Mouse (Mus musculus): ENCODE measurements around the gene Ric3. TPM values are rescaled to one million over a fixed set of nuclear protein-coding genes. Genes with fewer than 3 reads are reported as not detected.

Gene Ric3
- polyA plus RNA-seq, 1 experiment from 2014 or later: 1.1 TPM

GRCm38 (mm10) chr7:109012998-109013625 is 70.0 kb downstream of the Ric3 start:
- Histone ChIP-seq H3K36me3 (no peaks in the 10 kb centered on the region), H3K9me3 (replicated peaks) (no peaks in the 10 kb centered on the region), H3K27ac (no peak overlapping the region), H3K27me3 (replicated peaks) (peaks cover 61% of the 10 kb centered on the region), H3K4me3 (no peak overlapping the region), H3K4me2 (no peak overlapping the region), H3K4me1 (no peaks in the 10 kb centered on the region), H3K9ac (no peak overlapping the region)
- ATAC-seq: no peak
- WGBS (ENCODE audit: insufficient replicate concordance): 31% methylated on average over 4 of the region's 4 CpGs

GRCm38 (mm10) chr7:109012575-109012974 is 70.6 kb downstream of the Ric3 start:
- H3K9ac ChIP-seq: no peak overlapping the region
- H3K36me3 ChIP-seq: no peaks in the 10 kb centered on the region
- H3K27ac ChIP-seq: no peak overlapping the region
- no peak overlapping the region for H3K4me2 ChIP-seq
- peaks cover 66% of the 10 kb centered on the region for H3K27me3 ChIP-seq (replicated peaks)
- no peak for ATAC-seq
- no peak overlapping the region for H3K4me3 ChIP-seq
- H3K9me3 ChIP-seq (replicated peaks): no peaks in the 10 kb centered on the region
- 61% methylated on average over 1 of the region's 1 CpGs for WGBS (ENCODE audit: insufficient replicate concordance)
- H3K4me1 ChIP-seq: no peaks in the 10 kb centered on the region

GRCm38 (mm10) chr7:109011596-109012180 is 71.4 kb downstream of the Ric3 start:
- Histone ChIP-seq H3K4me1 (no peaks in the 10 kb centered on the region), H3K27me3 (replicated peaks) (peaks cover 67% of the 10 kb centered on the region), H3K4me2 (no peak overlapping the region), H3K4me3 (no peak overlapping the region), H3K9ac (no peak overlapping the region), H3K27ac (no peak overlapping the region), H3K9me3 (replicated peaks) (no peaks in the 10 kb centered on the region), H3K36me3 (no peaks in the 10 kb centered on the region)
- no peak for ATAC-seq
- 53% methylated on average over 8 of the region's 8 CpGs for WGBS (ENCODE audit: insufficient replicate concordance)

DNA sequence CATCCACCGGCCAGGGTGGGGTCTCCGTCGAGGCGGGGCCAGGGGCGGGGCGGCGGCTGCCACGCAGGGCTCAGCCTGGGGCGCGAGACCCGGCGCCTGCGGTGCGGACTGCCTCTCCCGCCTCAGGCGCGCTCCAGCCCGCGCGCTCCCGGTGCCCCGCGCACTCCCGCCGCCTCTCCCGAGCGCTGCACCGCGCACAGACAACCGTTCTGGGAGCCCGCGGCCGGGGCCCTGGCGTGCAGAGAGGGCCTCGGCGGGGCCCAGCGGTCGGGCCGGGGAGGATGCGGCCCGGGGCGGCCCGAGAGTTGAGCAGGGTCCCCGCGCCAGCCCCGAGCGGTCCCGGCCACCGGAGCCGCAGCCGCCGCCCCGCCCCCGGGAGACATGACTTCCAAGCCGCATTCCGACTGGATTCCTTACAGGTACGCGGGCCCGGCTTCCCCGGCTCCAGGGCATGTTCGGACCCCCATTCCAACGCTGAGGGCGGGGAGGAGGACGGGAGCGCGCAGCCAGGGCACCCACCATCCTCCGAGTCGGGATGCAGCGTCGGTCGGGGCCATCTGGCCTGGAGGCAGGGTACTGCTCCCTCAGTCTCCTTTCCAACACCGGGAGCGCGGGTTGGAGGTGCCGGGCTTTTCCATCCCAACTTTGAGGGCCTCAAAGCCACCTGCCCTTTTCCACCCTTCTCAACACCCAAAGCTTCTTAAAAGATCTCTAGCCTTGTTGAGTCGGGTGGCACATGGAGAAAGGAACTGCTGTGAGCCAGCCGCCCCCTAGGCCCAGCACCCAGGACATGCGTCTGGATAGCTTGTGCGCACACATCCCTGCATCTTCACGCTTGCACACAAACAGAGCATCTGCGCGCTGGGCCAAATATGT is 72.2 kb downstream of the Ric3 start:
- peak overlapping the region; percentile 64 for H3K4me2 ChIP-seq
- H3K4me1 ChIP-seq: no peaks in the 10 kb centered on the region
- no peaks in the 10 kb centered on the region for H3K9me3 ChIP-seq (replicated peaks)
- WGBS (ENCODE audit: insufficient replicate concordance): 5% methylated on average over 44 of the region's 82 CpGs
- H3K27ac ChIP-seq: no peak overlapping the region
- H3K36me3 ChIP-seq: no peaks in the 10 kb centered on the region
- no peak overlapping the region for H3K9ac ChIP-seq
- H3K4me3 ChIP-seq: peak overlapping the region; percentile 45
- H3K27me3 ChIP-seq (replicated peaks): peaks cover 67% of the 10 kb centered on the region
- ATAC-seq: no peak

DNA sequence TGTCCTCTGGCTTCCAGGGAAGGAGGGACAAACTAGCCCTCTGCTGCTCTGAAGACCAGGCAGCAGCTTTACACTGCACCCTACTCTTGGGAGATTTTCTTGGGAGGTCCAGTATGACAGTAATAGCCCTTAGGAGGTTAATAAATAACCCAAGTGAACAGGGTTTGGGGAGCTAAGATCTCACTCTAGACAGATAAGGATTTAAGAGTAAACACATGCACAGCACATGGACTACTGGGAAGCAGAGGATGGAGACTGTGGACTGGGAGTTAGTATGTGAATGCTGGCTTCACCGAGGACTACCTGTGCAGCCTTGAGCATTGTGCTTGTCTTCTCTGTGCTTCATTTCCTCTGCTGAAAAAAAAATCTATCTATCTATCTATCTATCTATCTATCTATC is 73.9 kb downstream of the Ric3 start:
- Histone ChIP-seq H3K4me3 (no peak overlapping the region), H3K27me3 (replicated peaks) (peaks cover 69% of the 10 kb centered on the region), H3K4me1 (no peaks in the 10 kb centered on the region), H3K36me3 (no peaks in the 10 kb centered on the region), H3K9ac (no peak overlapping the region), H3K27ac (no peak overlapping the region), H3K4me2 (no peak overlapping the region), H3K9me3 (replicated peaks) (no peaks in the 10 kb centered on the region)
- no peak for ATAC-seq
- WGBS (ENCODE audit: insufficient replicate concordance): 67% methylated on average over 1 of the region's 1 CpGs

GRCm38 (mm10) chr7:109003653-109004052 is 79.5 kb downstream of the Ric3 start:
- WGBS (ENCODE audit: insufficient replicate concordance): 10% methylated on average over 3 of the region's 3 CpGs
- H3K9ac ChIP-seq: no peak overlapping the region
- no peaks in the 10 kb centered on the region for H3K4me1 ChIP-seq
- H3K4me3 ChIP-seq: no peak overlapping the region
- no peak for ATAC-seq
- no peaks in the 10 kb centered on the region for H3K9me3 ChIP-seq (replicated peaks)
- no peak overlapping the region for H3K4me2 ChIP-seq
- 0 out of 2 replicates have a peak, but pooled peaks cover 15% of the 10 kb centered on the region for H3K27me3 ChIP-seq (replicated peaks)
- no peaks in the 10 kb centered on the region for H3K36me3 ChIP-seq
- H3K27ac ChIP-seq: no peak overlapping the region

- ATAC-seq: no peak
- Histone ChIP-seq H3K9me3 (replicated peaks) (no peaks in the 10 kb centered on the region), H3K36me3 (no peaks in the 10 kb centered on the region), H3K4me3 (no peak overlapping the region), H3K27ac (no peak overlapping the region), H3K4me2 (no peak overlapping the region), H3K27me3 (replicated peaks) (0 out of 2 replicates have a peak, but pooled peaks cover 4% of the 10 kb centered on the region), H3K9ac (no peak overlapping the region), H3K4me1 (no peaks in the 10 kb centered on the region)
- WGBS (ENCODE audit: insufficient replicate concordance): 56% methylated on average over 4 of the region's 4 CpGs
Observed at GRCm38 (mm10) chr7:109001971-109002370, 81.2 kb downstream of the Ric3 start.

- H3K4me2 ChIP-seq: no peak overlapping the region
- no peak overlapping the region for H3K27ac ChIP-seq
- WGBS (ENCODE audit: insufficient replicate concordance): 29% methylated on average over 4 of the region's 4 CpGs
Observed at GRCm38 (mm10) chr7:109000315-109000954, 82.7 kb downstream of the Ric3 start.

DNA sequence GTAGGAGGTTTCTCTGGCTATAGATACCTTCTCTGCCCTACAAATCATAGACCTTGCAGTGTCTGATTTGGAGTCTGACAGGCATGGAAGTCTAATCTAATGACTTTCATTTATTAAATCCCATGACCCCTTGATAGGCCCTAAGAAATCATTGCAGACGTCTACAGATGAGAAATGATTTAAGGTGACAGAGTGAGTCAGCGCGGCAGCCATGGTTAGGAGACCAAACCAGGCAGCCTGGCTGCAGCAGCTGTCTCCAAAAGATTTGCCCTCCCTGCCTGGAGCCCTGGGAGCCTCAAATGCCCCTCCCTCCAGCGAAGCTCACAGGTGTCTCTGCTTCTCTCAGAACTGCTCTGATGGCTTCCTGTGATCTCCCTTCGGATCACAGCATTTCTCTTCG is 87.0 kb downstream of the Ric3 start:
- 58% methylated on average over 6 of the region's 6 CpGs for WGBS (ENCODE audit: insufficient replicate concordance)
- Histone ChIP-seq H3K9ac (no peak overlapping the region), H3K9me3 (replicated peaks) (no peaks in the 10 kb centered on the region), H3K4me1 (no peaks in the 10 kb centered on the region), H3K4me2 (no peak overlapping the region), H3K27me3 (replicated peaks) (no peaks in the 10 kb centered on the region), H3K36me3 (no peaks in the 10 kb centered on the region), H3K27ac (no peak overlapping the region), H3K4me3 (no peak overlapping the region)
- ATAC-seq: no peak

More at GRCm38 (mm10) chr7:109000315-109000954, 82.7 kb downstream of the Ric3 start:
- no peaks in the 10 kb centered on the region for H3K4me1 ChIP-seq
- no peaks in the 10 kb centered on the region for H3K9me3 ChIP-seq (replicated peaks)
- no peaks in the 10 kb centered on the region for H3K36me3 ChIP-seq
- no peaks in the 10 kb centered on the region for H3K27me3 ChIP-seq (replicated peaks)
- H3K9ac ChIP-seq: no peak overlapping the region
- H3K4me3 ChIP-seq: no peak overlapping the region
- ATAC-seq: no peak

DNA sequence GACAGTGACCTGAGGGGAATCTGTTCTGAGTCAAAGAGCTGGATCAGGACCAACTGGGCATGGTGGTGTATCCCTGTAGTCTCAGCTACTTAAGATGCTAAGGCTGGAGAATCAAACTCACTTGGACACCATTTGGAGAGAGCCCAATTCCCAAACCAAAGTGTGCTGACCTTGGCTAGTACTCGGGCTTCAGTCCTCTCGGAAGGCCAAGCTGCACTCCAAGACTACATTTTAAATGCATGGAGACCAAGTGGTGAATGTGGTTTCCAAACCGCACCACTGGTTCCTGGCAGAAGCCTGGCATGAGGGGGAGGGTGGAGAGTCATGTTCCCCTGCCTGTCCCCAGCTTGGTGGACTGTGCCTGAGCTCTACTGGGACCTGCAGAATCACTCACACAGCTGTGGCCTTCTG is 89.2 kb downstream of the Ric3 start:
- Histone ChIP-seq H3K9me3 (replicated peaks) (no peaks in the 10 kb centered on the region), H3K27me3 (replicated peaks) (no peaks in the 10 kb centered on the region), H3K4me2 (no peak overlapping the region), H3K4me1 (no peaks in the 10 kb centered on the region), H3K4me3 (no peak overlapping the region), H3K9ac (no peak overlapping the region), H3K36me3 (no peaks in the 10 kb centered on the region), H3K27ac (no peak overlapping the region)
- no peak for ATAC-seq
- WGBS (ENCODE audit: insufficient replicate concordance): 70% methylated on average over 3 of the region's 3 CpGs

GRCm38 (mm10) chr7:108993230-108993629 is 89.9 kb downstream of the Ric3 start:
- no peak overlapping the region for H3K4me2 ChIP-seq
- WGBS (ENCODE audit: insufficient replicate concordance): 63% methylated on average over 7 of the region's 7 CpGs
- ATAC-seq: no peak

GRCm38 (mm10) chr7:108991207-108991606 is 91.9 kb downstream of the Ric3 start:
- Histone ChIP-seq H3K27ac (no peak overlapping the region), H3K27me3 (replicated peaks) (no peaks in the 10 kb centered on the region), H3K9ac (no peak overlapping the region), H3K4me2 (no peak overlapping the region), H3K4me3 (no peak overlapping the region), H3K9me3 (replicated peaks) (no peaks in the 10 kb centered on the region), H3K36me3 (no peaks in the 10 kb centered on the region), H3K4me1 (no peaks in the 10 kb centered on the region)
- 64% methylated on average over 9 of the region's 9 CpGs for WGBS (ENCODE audit: insufficient replicate concordance)
- no peak for ATAC-seq

More at GRCm38 (mm10) chr7:108993230-108993629, 89.9 kb downstream of the Ric3 start:
- H3K4me3 ChIP-seq: no peak overlapping the region
- H3K36me3 ChIP-seq: no peaks in the 10 kb centered on the region
- no peak overlapping the region for H3K9ac ChIP-seq
- no peaks in the 10 kb centered on the region for H3K9me3 ChIP-seq (replicated peaks)
- H3K27ac ChIP-seq: no peak overlapping the region
- H3K4me1 ChIP-seq: no peaks in the 10 kb centered on the region
- H3K27me3 ChIP-seq (replicated peaks): no peaks in the 10 kb centered on the region

Measured in liver, embryonic 12.5 days (tissue).